Mouse (Mus musculus): Measurements from ENCODE around the gene Mrps27.

- TF ChIP-seq CTCF (IDR thresholded peaks at IDR 0.05; ENCODE audit: insufficient read depth, low read length) (no peak), POLR2A (IDR thresholded peaks at IDR 0.05; ENCODE audit: borderline replicate concordance, extremely low read depth, low read depth, low read length) (no peak)
These were observed 12.1 kb downstream of the Mrps27 start for GRCm38 (mm10) chr13:99356428-99357265.

Measured in lung, adult 2 months (tissue).